Mouse (Mus musculus) testis, adult 2 months (tissue): ENCODE results near the gene Gm20388. TPM values are rescaled to one million over a fixed set of nuclear protein-coding genes. Genes with fewer than 3 reads are reported as not detected.
"Not testable (repeated sequence)": the region's sequence is repeated elsewhere in the genome, so short reads cannot be mapped to it uniquely, and the experiment has no call there.

Source experiments
- H3K27ac ChIP-seq: fragments of 200-500 bp; 2 replicates; pipeline ENCODE4 v1.5.1; 2012; ENCODE audit warnings: low read depth, low read length; ENCODE audit not compliant: control insufficient read depth, insufficient read depth
- H3K27me3 ChIP-seq: fragments of 200-500 bp; 2 replicates; pipeline ENCODE4 v1.6.1; 2012; ENCODE audit warnings: mild to moderate bottlenecking, low read length, moderate library complexity; ENCODE audit not compliant: control insufficient read depth, insufficient read depth
- H3K36me3 ChIP-seq: fragments of 200-500 bp; 2 replicates; pipeline ENCODE4 v1.6.1; 2012; ENCODE audit warnings: mild to moderate bottlenecking, low read length; ENCODE audit not compliant: control insufficient read depth, insufficient read depth
- H3K4me1 ChIP-seq: fragments of 200-500 bp; 2 replicates; pipeline ENCODE4 v1.6.1; 2012; ENCODE audit warnings: low read length; ENCODE audit not compliant: control insufficient read depth, insufficient read depth
- H3K4me3 ChIP-seq: fragments of 200-500 bp; 2 replicates; pipeline ENCODE4 v1.5.1; 2012; ENCODE audit warnings: low read depth, mild to moderate bottlenecking, low read length, moderate library complexity, mixed read lengths; ENCODE audit not compliant: control insufficient read depth
- CTCF ChIP-seq: fragments of 200-500 bp; IDR thresholded peaks from 2 replicates; pipeline ENCODE4 v1.5.1; 2012; ENCODE audit warnings: low read depth, mild to moderate bottlenecking, inconsistent platforms, low read length, moderate library complexity; ENCODE audit not compliant: control insufficient read depth, insufficient read depth, insufficient replicate concordance
- POLR2A ChIP-seq: fragments of 200-500 bp; IDR thresholded peaks from 2 replicates; pipeline ENCODE4 v1.6.1; 2012; ENCODE audit warnings: low read depth, mild to moderate bottlenecking, inconsistent platforms, low read length, moderate library complexity; ENCODE audit not compliant: control insufficient read depth
- polyA plus RNA-seq: library from polyadenylated mRNA; depleted of rRNA; stranded (reverse); fragments of >200 nt; gene quantifications from 2 replicates; pipeline ENCODE4 v1.2.3, GENCODE M21; 2012

The Gm20388 gene
- polyA plus RNA-seq, 1 experiment = 5.6 TPM

GRCm38 (mm10) chr8:122571153-122571552 lies 2660.5 kb downstream of the Gm20388 start:
- Histone ChIP-seq H3K4me1 (peaks cover 23% of the 10 kb centered on the region), H3K36me3 (no peaks in the 10 kb centered on the region), H3K27ac (no peak overlapping the region), H3K4me3 (no peak overlapping the region), H3K27me3 (no peaks in the 10 kb centered on the region)
- no peak for TF ChIP-seq CTCF

DNA sequence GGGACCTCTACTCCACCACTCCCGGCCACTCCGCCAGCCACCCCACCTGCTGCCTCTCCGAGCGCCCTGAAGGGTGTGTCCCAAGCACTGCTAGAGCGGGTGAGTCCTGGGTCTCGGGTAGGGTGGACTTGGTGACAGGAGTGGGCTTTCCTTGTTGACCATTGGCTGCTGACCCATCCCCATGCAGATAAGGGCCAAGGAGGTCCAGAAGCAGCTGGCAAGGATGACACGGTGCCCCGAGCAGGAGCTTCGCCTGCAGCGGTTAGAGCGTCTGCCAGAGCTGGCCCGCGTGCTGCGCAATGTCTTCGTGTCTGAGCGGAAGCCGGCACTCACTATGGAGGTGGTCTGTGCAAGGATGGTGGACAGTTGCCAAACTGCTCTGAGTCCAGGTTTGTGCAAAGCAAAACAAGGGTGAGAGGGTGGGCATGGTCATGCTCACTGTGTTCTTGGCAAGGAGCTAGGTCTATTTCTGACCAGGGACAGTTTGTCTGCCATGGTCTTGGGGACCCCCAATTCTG lies 2661.2 kb downstream of the Gm20388 start:
- peaks cover 21% of the 10 kb centered on the region for H3K4me1 ChIP-seq
- H3K36me3 ChIP-seq = no peaks in the 10 kb centered on the region
- H3K27me3 ChIP-seq = no peaks in the 10 kb centered on the region
- no peak overlapping the region for H3K27ac ChIP-seq
- no peak for TF ChIP-seq POLR2A
- TF ChIP-seq CTCF = no peak
- no peak overlapping the region for H3K4me3 ChIP-seq

GRCm38 (mm10) chr8:122572751-122573150 lies 2662.1 kb downstream of the Gm20388 start:
- no peaks in the 10 kb centered on the region for H3K27me3 ChIP-seq
- H3K36me3 ChIP-seq = no peaks in the 10 kb centered on the region
- TF ChIP-seq POLR2A = no peak
- no peak for TF ChIP-seq CTCF
- peaks cover 18% of the 10 kb centered on the region for H3K4me1 ChIP-seq
- H3K4me3 ChIP-seq = no peak overlapping the region
- no peak overlapping the region for H3K27ac ChIP-seq

DNA sequence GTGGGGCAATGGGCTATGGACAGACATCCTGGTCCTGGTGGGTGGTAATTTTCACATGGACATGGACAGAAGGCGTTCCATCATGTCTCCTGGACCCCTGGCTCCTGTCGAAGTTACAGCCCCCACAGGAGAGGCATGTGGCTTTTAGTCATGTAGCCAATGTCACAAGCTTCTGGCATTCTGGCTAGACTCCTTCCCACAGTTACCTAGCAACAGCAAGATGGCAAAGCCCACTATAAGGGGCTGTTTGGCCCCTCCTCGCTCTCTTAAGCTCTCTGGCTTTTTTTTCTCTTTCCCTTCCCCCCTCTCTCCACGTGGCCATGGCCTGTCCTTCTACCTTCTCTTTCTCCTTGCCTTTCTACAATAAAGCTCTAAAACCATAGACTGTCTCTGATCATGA lies 2662.5 kb downstream of the Gm20388 start:
- H3K4me3 ChIP-seq, H3K36me3 ChIP-seq, H3K27ac ChIP-seq, H3K27me3 ChIP-seq: not testable (repeated sequence)
- H3K4me1 ChIP-seq = peaks cover 18% of the 10 kb centered on the region

- H3K4me1 ChIP-seq = peaks cover 15% of the 10 kb centered on the region
- no peak overlapping the region for H3K4me3 ChIP-seq
- TF ChIP-seq POLR2A = no peak
- no peak for TF ChIP-seq CTCF
- no peaks in the 10 kb centered on the region for H3K36me3 ChIP-seq
- no peak overlapping the region for H3K27ac ChIP-seq
- H3K27me3 ChIP-seq = no peaks in the 10 kb centered on the region
Measured at GRCm38 (mm10) chr8:122573577-122573976, 2662.9 kb downstream of the Gm20388 start.

GRCm38 (mm10) chr8:122574264-122574663 lies 2663.6 kb downstream of the Gm20388 start:
- no peak overlapping the region for H3K4me3 ChIP-seq
- no peak overlapping the region for H3K27ac ChIP-seq

GRCm38 (mm10) chr8:122574667-122575251 lies 2664.1 kb downstream of the Gm20388 start:
- no peak overlapping the region for H3K4me3 ChIP-seq
- no peaks in the 10 kb centered on the region for H3K27me3 ChIP-seq
- no peak for TF ChIP-seq POLR2A
- no peak for TF ChIP-seq CTCF
- peaks cover 12% of the 10 kb centered on the region for H3K4me1 ChIP-seq
- H3K27ac ChIP-seq = no peak overlapping the region
- no peaks in the 10 kb centered on the region for H3K36me3 ChIP-seq

More at GRCm38 (mm10) chr8:122574264-122574663, 2663.6 kb downstream of the Gm20388 start:
- Histone ChIP-seq H3K36me3 (no peaks in the 10 kb centered on the region), H3K27me3 (no peaks in the 10 kb centered on the region), H3K4me1 (peaks cover 12% of the 10 kb centered on the region)
- TF ChIP-seq CTCF (no peak), POLR2A (no peak)

DNA sequence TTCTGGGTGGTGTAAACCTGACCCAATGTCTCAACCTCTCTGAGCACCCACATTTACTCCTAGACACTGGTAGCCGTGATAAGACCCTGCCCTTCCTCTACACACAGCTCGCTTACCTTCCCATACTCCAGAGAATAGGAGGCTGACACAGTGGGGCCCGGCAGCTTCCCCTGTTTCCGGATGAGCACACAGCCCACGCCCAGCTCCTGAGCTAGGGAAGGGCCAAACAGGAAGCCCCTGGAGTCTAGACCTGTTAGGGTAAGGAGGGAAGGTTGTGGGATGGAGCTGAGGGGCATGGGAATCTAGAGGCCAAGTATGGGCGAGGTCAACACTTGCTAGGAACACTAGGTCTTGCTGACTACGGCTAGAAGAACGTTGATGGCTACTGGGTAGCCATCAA lies 2664.6 kb downstream of the Gm20388 start:
- Histone ChIP-seq H3K27me3 (no peaks in the 10 kb centered on the region), H3K4me1 (peaks cover 12% of the 10 kb centered on the region), H3K4me3 (peak overlapping the region; percentile 94; the same call in 1 of the 2 replicates), H3K27ac (no peak overlapping the region), H3K36me3 (no peaks in the 10 kb centered on the region)
- TF ChIP-seq POLR2A = no peak
- TF ChIP-seq CTCF = no peak
